Mouse (Mus musculus): ENCODE measurements around the gene Lamp1. TPM values are rescaled to one million over a fixed set of nuclear protein-coding genes. Genes with fewer than 3 reads are reported as not detected.

Lamp1 gene
- polyA plus RNA-seq, 1 experiment, result 555 TPM

DNA sequence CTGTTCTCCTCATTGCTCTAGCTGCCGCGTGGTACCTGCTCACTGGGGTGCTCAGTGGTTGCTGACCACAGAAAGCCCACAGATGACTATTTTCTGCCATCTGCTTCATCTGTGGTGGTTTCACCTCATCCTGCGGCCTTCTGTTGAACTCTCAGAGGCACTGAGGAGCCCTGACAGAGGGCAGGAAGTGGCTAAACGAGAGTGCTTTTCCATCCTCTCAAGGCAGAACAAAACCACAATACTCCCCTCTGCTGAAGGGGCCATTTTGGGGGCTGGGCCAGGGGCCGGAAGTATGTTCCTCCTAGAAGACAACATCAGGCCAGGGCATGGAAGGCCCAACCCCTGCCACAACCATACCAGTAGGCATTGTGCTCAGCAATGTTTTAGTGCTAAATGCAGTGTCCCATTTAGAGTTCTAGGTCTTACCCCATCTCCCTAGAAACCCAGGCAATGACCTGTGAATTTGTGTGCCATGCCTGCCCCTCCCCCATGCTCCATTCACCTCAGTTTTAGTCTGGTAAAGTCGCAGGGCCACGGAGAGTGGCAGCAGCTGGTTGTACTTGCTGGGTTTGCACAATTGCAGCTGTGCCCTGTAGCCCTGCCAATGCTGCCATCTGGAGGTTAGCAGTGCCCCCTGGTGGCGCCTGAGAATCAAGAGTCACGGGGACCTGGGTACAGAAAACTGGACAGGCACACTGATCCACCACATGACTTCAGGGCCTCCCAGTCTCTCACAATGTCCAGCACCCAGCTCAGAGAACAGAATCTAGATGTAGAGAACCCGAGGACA lies 54.7 kb downstream of the Lamp1 start:
- WGBS, result 21% methylated on average over 10 of the region's 10 CpGs
- Histone ChIP-seq H3K4me1 (ENCODE audit: control insufficient read depth, insufficient read depth, low read length) (no peaks in the 10 kb centered on the region), H3K27ac (ENCODE audit: insufficient read depth, low read length) (no peak overlapping the region), H3K27me3 (ENCODE audit: control insufficient read depth, insufficient read depth, low read length) (no peaks in the 10 kb centered on the region), H3K4me3 (replicated peaks; ENCODE audit: insufficient read depth, low read depth, low read length) (no peak overlapping the region)
- peak; percentile 72 for TF ChIP-seq CTCF (IDR thresholded peaks at IDR 0.05; ENCODE audit: borderline replicate concordance, insufficient read depth, low read depth, low read length)
- TF ChIP-seq POLR2A (IDR thresholded peaks at IDR 0.05; ENCODE audit: borderline replicate concordance, insufficient read depth, low read length), result no peak
- peak; percentile 58 to 68 for DNase-seq

- no peak for DNase-seq
- WGBS, result 78% methylated on average over 8 of the region's 8 CpGs
- H3K4me3 ChIP-seq (replicated peaks; ENCODE audit: insufficient read depth, low read depth, low read length), result no peak overlapping the region
- H3K4me1 ChIP-seq (ENCODE audit: control insufficient read depth, insufficient read depth, low read length), result no peaks in the 10 kb centered on the region
- H3K27ac ChIP-seq (ENCODE audit: insufficient read depth, low read length), result no peak overlapping the region
- TF ChIP-seq POLR2A (IDR thresholded peaks at IDR 0.05; ENCODE audit: borderline replicate concordance, insufficient read depth, low read length) (no peak), CTCF (IDR thresholded peaks at IDR 0.05; ENCODE audit: borderline replicate concordance, insufficient read depth, low read depth, low read length) (no peak)
- no peaks in the 10 kb centered on the region for H3K27me3 ChIP-seq (ENCODE audit: control insufficient read depth, insufficient read depth, low read length)
Measured at GRCm38 (mm10) chr8:13216386-13216785, 57.4 kb downstream of the Lamp1 start.

- H3K27ac ChIP-seq (ENCODE audit: insufficient read depth, low read length), result no peak overlapping the region
- H3K4me3 ChIP-seq (replicated peaks; ENCODE audit: insufficient read depth, low read depth, low read length), result no peak overlapping the region
- TF ChIP-seq POLR2A (IDR thresholded peaks at IDR 0.05; ENCODE audit: borderline replicate concordance, insufficient read depth, low read length) (no peak), CTCF (IDR thresholded peaks at IDR 0.05; ENCODE audit: borderline replicate concordance, insufficient read depth, low read depth, low read length) (no peak)
- DNase-seq, result no peak
- 64% methylated on average over 5 of the region's 5 CpGs for WGBS
- no peaks in the 10 kb centered on the region for H3K27me3 ChIP-seq (ENCODE audit: control insufficient read depth, insufficient read depth, low read length)
- H3K4me1 ChIP-seq (ENCODE audit: control insufficient read depth, insufficient read depth, low read length), result no peaks in the 10 kb centered on the region
Measured at GRCm38 (mm10) chr8:13217093-13217492, 58.1 kb downstream of the Lamp1 start.

- no peak overlapping the region for H3K4me3 ChIP-seq (replicated peaks; ENCODE audit: insufficient read depth, low read depth, low read length)
- no peaks in the 10 kb centered on the region for H3K27me3 ChIP-seq (ENCODE audit: control insufficient read depth, insufficient read depth, low read length)
- no peak for DNase-seq
- H3K4me1 ChIP-seq (ENCODE audit: control insufficient read depth, insufficient read depth, low read length), result no peaks in the 10 kb centered on the region
- no peak overlapping the region for H3K27ac ChIP-seq (ENCODE audit: insufficient read depth, low read length)
- no peak for TF ChIP-seq POLR2A (IDR thresholded peaks at IDR 0.05; ENCODE audit: borderline replicate concordance, insufficient read depth, low read length)
Measured at GRCm38 (mm10) chr8:13217986-13218385, 59.0 kb downstream of the Lamp1 start.

GRCm38 (mm10) chr8:13218441-13218840 lies 59.5 kb downstream of the Lamp1 start:
- H3K27ac ChIP-seq (ENCODE audit: insufficient read depth, low read length), result no peak overlapping the region
- 79% methylated on average over 4 of the region's 4 CpGs for WGBS
- H3K27me3 ChIP-seq (ENCODE audit: control insufficient read depth, insufficient read depth, low read length), result no peaks in the 10 kb centered on the region
- TF ChIP-seq POLR2A (IDR thresholded peaks at IDR 0.05; ENCODE audit: borderline replicate concordance, insufficient read depth, low read length) (no peak), CTCF (IDR thresholded peaks at IDR 0.05; ENCODE audit: borderline replicate concordance, insufficient read depth, low read depth, low read length) (no peak)
- DNase-seq, result no peak
- no peak overlapping the region for H3K4me3 ChIP-seq (replicated peaks; ENCODE audit: insufficient read depth, low read depth, low read length)
- H3K4me1 ChIP-seq (ENCODE audit: control insufficient read depth, insufficient read depth, low read length), result no peaks in the 10 kb centered on the region

GRCm38 (mm10) chr8:13224426-13224825 lies 65.5 kb downstream of the Lamp1 start:
- no peaks in the 10 kb centered on the region for H3K27me3 ChIP-seq (ENCODE audit: control insufficient read depth, insufficient read depth, low read length)
- no peak overlapping the region for H3K27ac ChIP-seq (ENCODE audit: insufficient read depth, low read length)
- DNase-seq, result no peak
- 28% methylated on average over 9 of the region's 9 CpGs for WGBS
- TF ChIP-seq CTCF (IDR thresholded peaks at IDR 0.05; ENCODE audit: borderline replicate concordance, insufficient read depth, low read depth, low read length) (no peak), POLR2A (IDR thresholded peaks at IDR 0.05; ENCODE audit: borderline replicate concordance, insufficient read depth, low read length) (no peak)
- no peak overlapping the region for H3K4me3 ChIP-seq (replicated peaks; ENCODE audit: insufficient read depth, low read depth, low read length)
- no peaks in the 10 kb centered on the region for H3K4me1 ChIP-seq (ENCODE audit: control insufficient read depth, insufficient read depth, low read length)

Other genes starting within 250 kb of the Lamp1 start
- gene F7, start 133.1 kb upstream of the Lamp1 start, polyA plus RNA-seq (2012; rRNA removed), result 0.05 and 0.06 TPM in 2 replicates
- not detected in 2 replicates for gene F10, start 121.9 kb upstream of the Lamp1 start, polyA plus RNA-seq (2012; rRNA removed)
- 0.03 and 0.07 TPM in 2 replicates for gene Proz, start 98.2 kb upstream of the Lamp1 start, polyA plus RNA-seq (2012; rRNA removed)
- 39.0 and 39.6 TPM in 2 replicates for gene Pcid2, start 53.7 kb upstream of the Lamp1 start, polyA plus RNA-seq (2012; rRNA removed)
- gene Cul4a, start 53.5 kb upstream of the Lamp1 start, polyA plus RNA-seq (2012; rRNA removed), result 54.5 and 57.0 TPM in 2 replicates
- 6.8 and 8.0 TPM in 2 replicates for gene Grtp1, start 41.5 kb downstream of the Lamp1 start, polyA plus RNA-seq (2012; rRNA removed)
- gene Adprhl1, start 95.0 kb downstream of the Lamp1 start, polyA plus RNA-seq (2012; rRNA removed), result 2.2 and 2.5 TPM in 2 replicates
- gene Dcun1d2, start 129.0 kb downstream of the Lamp1 start, polyA plus RNA-seq (2012; rRNA removed), result 61.6 and 62.3 TPM in 2 replicates
- gene Tmco3, start 129.0 kb downstream of the Lamp1 start, polyA plus RNA-seq (2012; rRNA removed), result 46.9 and 55.2 TPM in 2 replicates
- 72.1 and 74.7 TPM in 2 replicates for gene Tfdp1, start 179.6 kb downstream of the Lamp1 start, polyA plus RNA-seq (2012; rRNA removed)
- gene Atp4b, start 237.7 kb downstream of the Lamp1 start, polyA plus RNA-seq (2012; rRNA removed), result not detected in 2 replicates
- gene Grk1, start 245.9 kb downstream of the Lamp1 start, polyA plus RNA-seq (2012; rRNA removed), result 0.02 and 0.05 TPM in 2 replicates

Data from cerebellum, adult 2 months (tissue).